7 mouse cellular contexts compared by ENCODE assay signal in the genomic region with DNA sequence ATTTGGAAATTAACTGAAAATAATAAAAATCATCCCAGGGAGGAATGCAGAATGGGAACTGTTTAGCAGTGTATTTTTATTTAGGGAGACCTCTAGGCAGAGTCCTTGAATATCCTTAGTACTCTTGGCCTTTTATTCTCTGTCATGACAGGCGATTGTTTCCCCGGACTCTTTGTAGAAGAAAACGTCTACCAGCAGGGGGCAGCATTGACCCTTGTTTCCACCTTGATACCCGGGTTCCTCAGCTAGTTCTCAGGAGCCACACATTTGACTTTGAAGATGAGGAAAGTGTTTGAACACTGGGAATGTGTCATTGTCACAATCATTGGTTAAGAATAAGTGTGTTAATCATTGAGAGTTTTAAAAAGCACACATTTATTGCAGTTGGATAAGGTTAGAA.
DNase-seq lines count a peak whose midpoint lies in the region; ATAC-seq lines count a peak whose summit lies in the region.

No protein-coding gene starts in this region.

- no peaks in the 10 kb centered on the region for H3K9me3 ChIP-seq in intestine, embryonic 14.5 days (ENCODE audit: control insufficient read depth, low read length)
- H3K9me3 ChIP-seq in midbrain, embryonic 14.5 days (ENCODE audit: control insufficient read depth, low read length), result no peaks in the 10 kb centered on the region

- no peaks in the 10 kb centered on the region for H3K27me3 ChIP-seq in intestine, embryonic 14.5 days (replicated peaks; ENCODE audit: control insufficient read depth, insufficient read depth, low read length)
- H3K27me3 ChIP-seq in midbrain, embryonic 14.5 days (ENCODE audit: control insufficient read depth, insufficient read depth, low read length), result no peaks in the 10 kb centered on the region

- H3K4me1 ChIP-seq in intestine, embryonic 14.5 days (replicated peaks; ENCODE audit: control insufficient read depth, insufficient read depth, low read length), result no peaks in the 10 kb centered on the region
- H3K4me1 ChIP-seq in midbrain, embryonic 14.5 days (ENCODE audit: control insufficient read depth, insufficient read depth, low read length), result no peaks in the 10 kb centered on the region

- H3K9ac ChIP-seq in intestine, embryonic 14.5 days (ENCODE audit: low read length), result no peak overlapping the region
- no peak overlapping the region for H3K9ac ChIP-seq in midbrain, embryonic 14.5 days (replicated peaks; ENCODE audit: low read length)

- peak; percentile 69 for DNase-seq in cerebellum, adult 9-11 months
- peak; percentile 83 to 88 for DNase-seq in frontal cortex, postnatal 36 days (ENCODE audit: low spot score in 2 of 2)
- peak; percentile 97 for DNase-seq in intestine, embryonic 14.5 days (ENCODE audit: low spot score)
- DNase-seq in left cerebral cortex, adult 8-10 months (ENCODE audit: low spot score in 2 of 2), result peak; percentile 36 to 43
- DNase-seq in midbrain, embryonic 14.5 days, result peak; percentile 96
- DNase-seq in spleen, postnatal 4 days (ENCODE audit: low spot score in 2 of 2), result peak; percentile 45 to 84

- 7% methylated on average over 4 of the region's 4 CpGs for WGBS in intestine, embryonic 14.5 days
- 2% methylated on average over 4 of the region's 4 CpGs for WGBS in midbrain, embryonic 14.5 days

- H3K36me3 ChIP-seq in intestine, embryonic 14.5 days (ENCODE audit: control insufficient read depth, insufficient read depth, low read length), result no peaks in the 10 kb centered on the region
- H3K36me3 ChIP-seq in midbrain, embryonic 14.5 days (ENCODE audit: control insufficient read depth, insufficient read depth, low read length), result 0 out of 2 replicates have a peak, but pooled peaks cover 6% of the 10 kb centered on the region

- no peak overlapping the region for H3K4me3 ChIP-seq in intestine, embryonic 14.5 days (ENCODE audit: low read depth, low read length)
- H3K4me3 ChIP-seq in midbrain, embryonic 14.5 days (replicated peaks; ENCODE audit: low read depth, low read length), result no peak overlapping the region

- ATAC-seq in activated CD4-positive, CD25-positive, alpha-beta regulatory T cell, adult 4 months, result peak; percentile 49
- ATAC-seq in intestine, embryonic 14.5 days (replicated peaks; ENCODE audit: low FRiP score, low TSS enrichment, low read depth), result no peak
- ATAC-seq in midbrain, embryonic 14.5 days (ENCODE audit: low FRiP score, low TSS enrichment), result peak; percentile 68; the same call in 1 of the 2 replicates

- no peak overlapping the region for H3K27ac ChIP-seq in intestine, embryonic 14.5 days (ENCODE audit: low read depth)
- H3K27ac ChIP-seq in midbrain, embryonic 14.5 days (replicated peaks; ENCODE audit: low read depth, low read length), result no peak overlapping the region

- H3K4me2 ChIP-seq in intestine, embryonic 14.5 days (ENCODE audit: low read length), result no peak overlapping the region
- no peak overlapping the region for H3K4me2 ChIP-seq in midbrain, embryonic 14.5 days (ENCODE audit: low read length)

Comparison
In these comparisons a context has a peak if more than half of its experiments do, and no peak if none do; other contexts are left out.
1. DNase-seq: peak in every context shown above with its lines; median percentile 97 in intestine, embryonic 14.5 days; 96 in midbrain, embryonic 14.5 days; 86 in frontal cortex, postnatal 36 days; 69 in cerebellum, adult 9-11 months; 64 in spleen, postnatal 4 days; 40 in left cerebral cortex, adult 8-10 months.